Mouse (Mus musculus) lung, adult 2 months (tissue): ENCODE results near the gene Gcsh.

ENCODE experiments used
- CTCF ChIP-seq: fragments of 200-500 bp; IDR thresholded peaks from 2 replicates; pipeline ENCODE4 v1.5.1; 2011; ENCODE audit warnings: mild to moderate bottlenecking, low read length, control low read depth; ENCODE audit not compliant: insufficient read depth
- POLR2A ChIP-seq: fragments of 200-500 bp; IDR thresholded peaks from 2 replicates; pipeline ENCODE4 v1.6.1; 2011; ENCODE audit warnings: low read depth, mild to moderate bottlenecking, control low read depth, low read length, borderline replicate concordance; ENCODE audit errors: extremely low read depth

- TF ChIP-seq POLR2A, result no peak
- no peak for TF ChIP-seq CTCF
Observed at GRCm38 (mm10) chr8:117032609-117033008, 39.3 kb upstream of the Gcsh start.
